Mouse (Mus musculus) retina, embryonic 14.5 days (tissue): ENCODE data around the gene Fmo5.

ENCODE experiments used
- DNase-seq: peaks from one replicate; pipeline ENCODE4 v3.0.0-alpha.2; 2015; ENCODE audit warnings: low spot score

The Fmo5 gene

GRCm38 (mm10) chr3:97681321-97682158, 52.9 kb downstream of the Fmo5 start:
- DNase-seq: peak; percentile 86

GRCm38 (mm10) chr3:97682159-97682502, 53.5 kb downstream of the Fmo5 start:
- peak; percentile 4 for DNase-seq

- DNase-seq: no peak
Measured at GRCm38 (mm10) chr3:97682576-97682975, 54.0 kb downstream of the Fmo5 start.

- DNase-seq: peak; percentile 48
Measured at GRCm38 (mm10) chr3:97683560-97684195, 55.1 kb downstream of the Fmo5 start.

- DNase-seq: no peak
Measured at GRCm38 (mm10) chr3:97686372-97687117, 57.9 kb downstream of the Fmo5 start.

- no peak for DNase-seq
Measured at GRCm38 (mm10) chr3:97689289-97689688, 60.7 kb downstream of the Fmo5 start.

GRCm38 (mm10) chr3:97690590-97690989, 62.0 kb downstream of the Fmo5 start:
- no peak for DNase-seq

- DNase-seq: peak; percentile 45
Measured at GRCm38 (mm10) chr3:97691443-97692017, 62.9 kb downstream of the Fmo5 start.

GRCm38 (mm10) chr3:97693806-97694205, 65.2 kb downstream of the Fmo5 start:
- DNase-seq: no peak

- DNase-seq: no peak
Measured at GRCm38 (mm10) chr3:97696866-97697265, 68.3 kb downstream of the Fmo5 start.

- DNase-seq: no peak
Measured at GRCm38 (mm10) chr3:97697291-97697690, 68.7 kb downstream of the Fmo5 start.

GRCm38 (mm10) chr3:97699061-97699460, 70.5 kb downstream of the Fmo5 start:
- DNase-seq: no peak

GRCm38 (mm10) chr3:97701198-97701597, 72.6 kb downstream of the Fmo5 start:
- DNase-seq: no peak

GRCm38 (mm10) chr3:97702448-97703080, 74.0 kb downstream of the Fmo5 start:
- DNase-seq: no peak
